Mouse (Mus musculus): Measurements from ENCODE around the gene Draxin.

DNA sequence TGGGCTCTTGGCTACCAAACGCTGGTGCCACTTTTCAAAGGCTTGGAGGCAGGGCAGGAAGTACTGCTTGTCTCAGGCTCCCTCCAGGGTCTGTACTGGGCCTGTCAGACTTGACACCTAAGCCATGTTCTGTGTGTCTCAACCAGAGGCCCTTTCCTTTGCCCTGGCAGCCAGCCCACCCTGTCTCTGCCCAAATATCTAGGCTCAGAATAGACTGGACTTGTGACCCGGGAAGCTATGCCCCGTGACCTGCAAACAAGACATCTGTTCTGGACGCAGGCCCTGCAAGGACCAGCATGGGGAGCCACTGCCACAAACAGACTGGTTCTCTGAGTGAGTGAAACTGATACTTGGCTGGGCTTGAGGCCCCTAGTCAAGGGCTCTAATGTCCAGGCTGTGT lies 73.7 kb downstream of the Draxin start:
- TF ChIP-seq GATA1 (IDR thresholded peaks at IDR 0.05; ENCODE audit: low read length) (no peak), TAL1 (IDR thresholded peaks at IDR 0.05; ENCODE audit: low read length) (no peak)
